Mouse (Mus musculus): ENCODE measurements around the gene Scn3b. TPM values are rescaled to one million over a fixed set of nuclear protein-coding genes. Genes with fewer than 3 reads are reported as not detected.

Scn3b gene
- polyA plus RNA-seq, 1 experiment = 7.2 TPM

- Histone ChIP-seq H3K4me1 (ENCODE audit: control insufficient read depth, insufficient read depth, low read length) (peaks cover 7% of the 10 kb centered on the region), H3K27me3 (ENCODE audit: control insufficient read depth, insufficient read depth, low read length, poor library complexity, severe bottlenecking) (no peaks in the 10 kb centered on the region), H3K27ac (ENCODE audit: insufficient read depth, low read length) (no peak overlapping the region), H3K4me3 (ENCODE audit: low read depth, low read length) (no peak overlapping the region), H3K36me3 (ENCODE audit: control insufficient read depth, insufficient read depth, low read length, poor library complexity, severe bottlenecking) (peaks cover 5% of the 10 kb centered on the region), H3K9ac (ENCODE audit: low read depth, poor library complexity, severe bottlenecking) (no peak overlapping the region), H3K9me3 (replicated peaks; ENCODE audit: control insufficient read depth, insufficient read depth, low read length, poor library complexity, severe bottlenecking) (no peaks in the 10 kb centered on the region)
- TF ChIP-seq CTCF (IDR thresholded peaks at IDR 0.05; ENCODE audit: low read depth, low read length) (no peak), POLR2A (IDR thresholded peaks at IDR 0.05; ENCODE audit: insufficient read depth, low read length) (no peak), EP300 (IDR thresholded peaks at IDR 0.05; ENCODE audit: insufficient read depth, low read depth, low read length) (no peak)
These were observed 52.1 kb downstream of the Scn3b start for GRCm38 (mm10) chr9:40320879-40321667.

DNA sequence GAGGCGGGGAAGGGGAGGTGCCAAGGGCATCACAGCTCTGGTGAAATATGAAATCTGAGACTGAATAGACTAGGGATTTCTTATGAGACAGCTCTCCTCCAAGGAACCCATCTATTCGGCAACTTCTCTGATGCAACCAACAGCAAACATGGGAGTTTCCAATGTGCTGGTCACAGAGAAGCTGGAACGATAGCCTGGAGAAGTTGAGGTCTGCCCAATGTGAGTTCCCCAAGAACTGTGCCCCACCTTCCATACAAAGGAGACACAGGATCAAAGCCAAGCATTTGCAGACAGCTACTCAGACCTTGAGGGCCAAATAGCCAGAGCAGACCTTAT lies 52.6 kb downstream of the Scn3b start:
- peaks cover 7% of the 10 kb centered on the region for H3K4me1 ChIP-seq (ENCODE audit: control insufficient read depth, insufficient read depth, low read length)
- H3K27ac ChIP-seq (ENCODE audit: insufficient read depth, low read length) = no peak overlapping the region

DNA sequence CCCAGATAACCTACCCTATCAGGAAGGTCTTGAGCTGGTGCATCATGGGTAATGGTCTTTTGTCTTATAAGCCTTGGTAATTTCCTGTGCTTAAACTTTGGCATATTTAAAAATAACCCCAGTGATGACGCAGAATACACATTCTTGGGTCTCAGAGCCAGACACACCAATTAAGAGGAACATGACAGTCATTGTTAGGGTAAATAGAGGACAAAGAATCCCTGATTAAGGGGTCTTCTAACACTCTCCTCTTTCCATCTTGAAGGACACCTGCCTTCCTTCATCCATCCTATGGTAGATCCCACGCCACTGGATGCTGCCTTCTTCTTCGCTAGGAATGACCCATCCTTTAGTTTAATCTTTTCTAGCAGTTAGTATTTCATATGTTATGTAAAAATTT lies 53.4 kb downstream of the Scn3b start:
- Histone ChIP-seq H3K27me3 (ENCODE audit: control insufficient read depth, insufficient read depth, low read length, poor library complexity, severe bottlenecking) (no peaks in the 10 kb centered on the region), H3K27ac (ENCODE audit: insufficient read depth, low read length) (no peak overlapping the region), H3K4me3 (ENCODE audit: low read depth, low read length) (no peak overlapping the region), H3K9ac (ENCODE audit: low read depth, poor library complexity, severe bottlenecking) (no peak overlapping the region), H3K9me3 (replicated peaks; ENCODE audit: control insufficient read depth, insufficient read depth, low read length, poor library complexity, severe bottlenecking) (no peaks in the 10 kb centered on the region), H3K4me1 (ENCODE audit: control insufficient read depth, insufficient read depth, low read length) (peaks cover 7% of the 10 kb centered on the region), H3K36me3 (ENCODE audit: control insufficient read depth, insufficient read depth, low read length, poor library complexity, severe bottlenecking) (peaks cover 2% of the 10 kb centered on the region)
- no peak for TF ChIP-seq POLR2A (IDR thresholded peaks at IDR 0.05; ENCODE audit: insufficient read depth, low read length)
- no peak for TF ChIP-seq CTCF (IDR thresholded peaks at IDR 0.05; ENCODE audit: low read depth, low read length)
- no peak for TF ChIP-seq EP300 (IDR thresholded peaks at IDR 0.05; ENCODE audit: insufficient read depth, low read depth, low read length)

More for the DNA sequence above, 52.6 kb downstream of the Scn3b start:
- peaks cover 5% of the 10 kb centered on the region for H3K36me3 ChIP-seq (ENCODE audit: control insufficient read depth, insufficient read depth, low read length, poor library complexity, severe bottlenecking)
- H3K4me3 ChIP-seq (ENCODE audit: low read depth, low read length) = no peak overlapping the region
- no peak overlapping the region for H3K9ac ChIP-seq (ENCODE audit: low read depth, poor library complexity, severe bottlenecking)
- no peak for TF ChIP-seq EP300 (IDR thresholded peaks at IDR 0.05; ENCODE audit: insufficient read depth, low read depth, low read length)
- TF ChIP-seq POLR2A (IDR thresholded peaks at IDR 0.05; ENCODE audit: insufficient read depth, low read length) = no peak
- no peak for TF ChIP-seq CTCF (IDR thresholded peaks at IDR 0.05; ENCODE audit: low read depth, low read length)
- no peaks in the 10 kb centered on the region for H3K9me3 ChIP-seq (replicated peaks; ENCODE audit: control insufficient read depth, insufficient read depth, low read length, poor library complexity, severe bottlenecking)
- H3K27me3 ChIP-seq (ENCODE audit: control insufficient read depth, insufficient read depth, low read length, poor library complexity, severe bottlenecking) = no peaks in the 10 kb centered on the region

GRCm38 (mm10) chr9:40323171-40323570 lies 54.2 kb downstream of the Scn3b start:
- no peak overlapping the region for H3K9ac ChIP-seq (ENCODE audit: low read depth, poor library complexity, severe bottlenecking)
- no peaks in the 10 kb centered on the region; the same call in 1 of the 2 replicates for H3K36me3 ChIP-seq (ENCODE audit: control insufficient read depth, insufficient read depth, low read length, poor library complexity, severe bottlenecking)
- no peak overlapping the region for H3K27ac ChIP-seq (ENCODE audit: insufficient read depth, low read length)
- H3K9me3 ChIP-seq (replicated peaks; ENCODE audit: control insufficient read depth, insufficient read depth, low read length, poor library complexity, severe bottlenecking) = no peaks in the 10 kb centered on the region
- no peaks in the 10 kb centered on the region for H3K27me3 ChIP-seq (ENCODE audit: control insufficient read depth, insufficient read depth, low read length, poor library complexity, severe bottlenecking)
- TF ChIP-seq EP300 (IDR thresholded peaks at IDR 0.05; ENCODE audit: insufficient read depth, low read depth, low read length) = no peak
- no peak for TF ChIP-seq POLR2A (IDR thresholded peaks at IDR 0.05; ENCODE audit: insufficient read depth, low read length)
- no peak for TF ChIP-seq CTCF (IDR thresholded peaks at IDR 0.05; ENCODE audit: low read depth, low read length)
- H3K4me3 ChIP-seq (ENCODE audit: low read depth, low read length) = no peak overlapping the region
- H3K4me1 ChIP-seq (ENCODE audit: control insufficient read depth, insufficient read depth, low read length) = peaks cover 7% of the 10 kb centered on the region

DNA sequence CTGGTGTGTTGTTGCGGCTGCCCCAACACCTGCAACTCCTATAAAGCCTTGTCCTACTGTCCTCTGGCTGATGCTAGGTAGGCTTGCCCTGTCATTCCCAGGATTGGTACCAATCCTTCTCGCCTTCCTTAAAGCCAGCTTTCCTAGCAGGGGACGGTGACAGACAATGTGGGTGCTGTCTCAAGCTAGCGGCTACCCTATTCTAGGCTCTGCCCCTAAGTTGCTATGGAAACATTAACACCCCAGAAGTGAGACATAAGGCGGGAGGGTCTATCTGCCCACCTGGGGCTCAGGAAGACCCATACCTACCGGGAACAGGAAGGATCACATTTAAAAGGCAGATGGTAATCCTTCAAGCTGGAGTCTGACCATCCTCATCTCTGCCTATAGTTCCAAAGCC lies 54.8 kb downstream of the Scn3b start:
- no peak overlapping the region for H3K9ac ChIP-seq (ENCODE audit: low read depth, poor library complexity, severe bottlenecking)
- no peak for TF ChIP-seq CTCF (IDR thresholded peaks at IDR 0.05; ENCODE audit: low read depth, low read length)
- TF ChIP-seq POLR2A (IDR thresholded peaks at IDR 0.05; ENCODE audit: insufficient read depth, low read length) = no peak
- no peak for TF ChIP-seq EP300 (IDR thresholded peaks at IDR 0.05; ENCODE audit: insufficient read depth, low read depth, low read length)
- H3K4me1 ChIP-seq (ENCODE audit: control insufficient read depth, insufficient read depth, low read length) = peaks cover 7% of the 10 kb centered on the region
- H3K4me3 ChIP-seq (ENCODE audit: low read depth, low read length) = no peak overlapping the region
- H3K9me3 ChIP-seq (replicated peaks; ENCODE audit: control insufficient read depth, insufficient read depth, low read length, poor library complexity, severe bottlenecking) = no peaks in the 10 kb centered on the region
- no peaks in the 10 kb centered on the region; the same call in 1 of the 2 replicates for H3K36me3 ChIP-seq (ENCODE audit: control insufficient read depth, insufficient read depth, low read length, poor library complexity, severe bottlenecking)
- no peaks in the 10 kb centered on the region for H3K27me3 ChIP-seq (ENCODE audit: control insufficient read depth, insufficient read depth, low read length, poor library complexity, severe bottlenecking)
- H3K27ac ChIP-seq (ENCODE audit: insufficient read depth, low read length) = no peak overlapping the region

GRCm38 (mm10) chr9:40324232-40324792 lies 55.3 kb downstream of the Scn3b start:
- Histone ChIP-seq H3K4me1 (ENCODE audit: control insufficient read depth, insufficient read depth, low read length) (peaks cover 7% of the 10 kb centered on the region), H3K27ac (ENCODE audit: insufficient read depth, low read length) (no peak overlapping the region), H3K9me3 (replicated peaks; ENCODE audit: control insufficient read depth, insufficient read depth, low read length, poor library complexity, severe bottlenecking) (no peaks in the 10 kb centered on the region), H3K4me3 (ENCODE audit: low read depth, low read length) (no peak overlapping the region), H3K27me3 (ENCODE audit: control insufficient read depth, insufficient read depth, low read length, poor library complexity, severe bottlenecking) (no peaks in the 10 kb centered on the region), H3K36me3 (ENCODE audit: control insufficient read depth, insufficient read depth, low read length, poor library complexity, severe bottlenecking) (no peaks in the 10 kb centered on the region; the same call in 1 of the 2 replicates), H3K9ac (ENCODE audit: low read depth, poor library complexity, severe bottlenecking) (no peak overlapping the region)
- no peak for TF ChIP-seq EP300 (IDR thresholded peaks at IDR 0.05; ENCODE audit: insufficient read depth, low read depth, low read length)
- no peak for TF ChIP-seq POLR2A (IDR thresholded peaks at IDR 0.05; ENCODE audit: insufficient read depth, low read length)
- no peak for TF ChIP-seq CTCF (IDR thresholded peaks at IDR 0.05; ENCODE audit: low read depth, low read length)
